8 mouse cellular contexts compared by ENCODE assay signal in genomic region chr5:144125979-144126755, GRCm38 (mm10). TPM values are rescaled to one million over a fixed set of nuclear protein-coding genes. Genes with fewer than 3 reads are reported as not detected.
DNase-seq lines count a peak whose midpoint lies in the region; ATAC-seq and TF ChIP-seq lines count a peak whose summit lies in the region.
"Had no signal": no experiment of that assay in that cellular context is flagged by ENCODE, and none has a peak within 500 bp of the region (broad histone marks: within the 10 kb centered on the region; RNA-seq: fewer than 3 reads in every experiment).

No protein-coding gene starts in this region.

- no peaks in the 10 kb centered on the region for H3K27me3 ChIP-seq in Patski

- POLR2A ChIA-PET in Patski (lab: Charles Lee), result no interaction called here

- CTCF ChIA-PET in Patski (lab: Charles Lee), result interaction anchor here (1.0 to 5.4 kb wide), 6 partner anchors 11 to 85 kb away, joined by 3 to 33 read pairs (median 11); partner anchors contain the start of gene Lmtk2

- peak; percentile 68 for ATAC-seq in Patski
- ATAC-seq in megakaryocyte, adult 5-6 weeks (ENCODE audit: poor library complexity, severe bottlenecking), result peak; percentile 90

- in situ Hi-C loops in Patski (cut with MboI; ENCODE audit: low pct_unique_long_range_greater_than_20kb), result no loop called here

- TF ChIP-seq CTCF in Patski (IDR thresholded peaks at IDR 0.05), result no peak

- peak; percentile 9 for DNase-seq in lung, postnatal 14 days
- no peak for DNase-seq in lung, postnatal 10 days
- peak; percentile 13 for DNase-seq in Patski (ENCODE audit: low read depth, low spot score)
- peak; percentile 7 to 17 for DNase-seq in thymus, postnatal 10 days (ENCODE audit: low spot score in 2 of 2)
- DNase-seq in left cerebral cortex, adult 18-20 months (ENCODE audit: low spot score in 2 of 2), result no peak
- no peak for DNase-seq in frontal cortex, postnatal 10 days (ENCODE audit: low spot score in 2 of 2)
- DNase-seq: gastrocnemius, postnatal 25 days had no signal

RNA-seq across cellular contexts. Expression of gene Lmtk2, which starts 25.9 kb away (rescaled TPM):
- 19.7 TPM for polyA plus RNA-seq in Patski (2021)
- total RNA-seq in megakaryocyte, adult 5-6 weeks (2015), result 13.4 and 15.3 TPM in 2 replicates
- total RNA-seq in megakaryocyte, adult 5-6 weeks (2017), result 11.8 and 16.6 TPM in 2 replicates
- total RNA-seq in left cerebral cortex, adult 18-20 months (2021), result 100 to 1,000 TPM; 150 to 165 TPM

Comparison
In these comparisons a context has a peak if more than half of its experiments do, and no peak if none do; other contexts are left out.
1. DNase-seq: peak in lung, postnatal 14 days (single experiment), Patski (single experiment) and thymus, postnatal 10 days (2 of 2); none in lung, postnatal 10 days (single experiment), left cerebral cortex, adult 18-20 months (0 of 2) and frontal cortex, postnatal 10 days (0 of 2).
2. RNA of gene Lmtk2, which starts 25.9 kb away (total RNA-seq): 150 to 165 TPM in left cerebral cortex, adult 18-20 months; 11.8 to 16.6 TPM in megakaryocyte, adult 5-6 weeks; every median in the first group is over 4 times any median in the second.